Mouse (Mus musculus) lung, postnatal 0 days (tissue): ENCODE results near the gene Gm12185. TPM values are rescaled to one million over a fixed set of nuclear protein-coding genes. Genes with fewer than 3 reads are reported as not detected.
"Not testable (repeated sequence)": the region's sequence is repeated elsewhere in the genome, so short reads cannot be mapped to it uniquely, and the experiment has no call there.

Experiments used
- ATAC-seq: fragments of 200-750 bp; cut with Nextera tagmentation; 2 replicates; pipeline ENCODE4 v1.8.0; 2017; ENCODE audit warnings: moderate library complexity
- DNase-seq: peaks from one replicate; pipeline ENCODE4 v3.0.0-alpha.2; 2016; ENCODE audit warnings: low spot score
- H3K27ac ChIP-seq: fragments of 300-500 bp; sonication (generic); 2 replicates; pipeline ENCODE4 v1.5.1; 2014; ENCODE audit warnings: antibody characterized with exemption, mild to moderate bottlenecking, low read length, mixed read lengths
- H3K27me3 ChIP-seq: fragments of 300-500 bp; sonication (generic); replicated peaks from 2 replicates; pipeline ENCODE4 v1.6.1; 2014; ENCODE audit warnings: low read length, mixed read lengths; ENCODE audit not compliant: insufficient read depth
- H3K36me3 ChIP-seq: fragments of 300-500 bp; sonication (generic); 2 replicates; pipeline ENCODE4 v1.6.1; 2014; ENCODE audit warnings: low read length, mixed read lengths; ENCODE audit not compliant: insufficient read depth
- H3K4me1 ChIP-seq: fragments of 300-500 bp; sonication (generic); 2 replicates; pipeline ENCODE4 v1.6.1; 2014; ENCODE audit warnings: antibody characterized with exemption, low read depth, low read length, mixed read lengths; ENCODE audit not compliant: insufficient read depth
- H3K4me2 ChIP-seq: fragments of 300-500 bp; sonication (generic); replicated peaks from 2 replicates; pipeline ENCODE4 v1.6.1; 2014; ENCODE audit warnings: low read depth, mild to moderate bottlenecking, low read length, moderate library complexity, mixed read lengths
- H3K4me3 ChIP-seq: fragments of 300-500 bp; sonication (generic); 2 replicates; pipeline ENCODE4 v1.5.1; 2014; ENCODE audit warnings: low read depth, low read length
- H3K9ac ChIP-seq: fragments of 300-500 bp; sonication (generic); replicated peaks from 2 replicates; pipeline ENCODE4 v1.6.1; 2014; ENCODE audit warnings: low read depth, mild to moderate bottlenecking
- H3K9me3 ChIP-seq: fragments of 300-500 bp; sonication (generic); 2 replicates; pipeline ENCODE4 v1.6.1; 2016; ENCODE audit warnings: low read length, mixed read lengths
- CTCF ChIP-seq: IDR thresholded peaks from 2 replicates; pipeline ENCODE4 v1.5.1; 2016; ENCODE audit warnings: antibody characterized with exemption, mild to moderate bottlenecking
- EP300 ChIP-seq: IDR thresholded peaks from 2 replicates; pipeline ENCODE4 v1.6.1; 2016; ENCODE audit warnings: antibody characterized with exemption, mild to moderate bottlenecking, control low read depth
- WGBS: fragments of 180-500 bp; shearing (Covaris S2); extraction: QIAGEN DNeasy Blood & Tissue Kit; methylation state at CpG from one replicate; pipeline ENCODE4 v1.1.7; 2014; 5-methylcytosine and 5-hydroxymethylcytosine counted together
- polyA plus RNA-seq: library from polyadenylated mRNA; unstranded; fragments of >200 nt; fragmentation: Nextera tagmentation; extraction: Ambion mirVana; gene quantifications from 2 replicates; pipeline ENCODE4 v1.2.1, GENCODE M21; 2015

The Gm12185 gene
- polyA plus RNA-seq, 1 experiment from 2014 or later, result 0.17 TPM

GRCm38 (mm10) chr11:48900654-48901566 lies 91.1 kb downstream of the Gm12185 start:
- H3K36me3 ChIP-seq, H3K9me3 ChIP-seq, H3K4me3 ChIP-seq, H3K4me1 ChIP-seq, H3K27ac ChIP-seq, H3K4me2 ChIP-seq, ATAC-seq, DNase-seq, H3K27me3 ChIP-seq, H3K9ac ChIP-seq: not testable (repeated sequence)
- peak; percentile 71 for TF ChIP-seq EP300
- 60% methylated on average over 6 of the region's 6 CpGs for WGBS

DNA sequence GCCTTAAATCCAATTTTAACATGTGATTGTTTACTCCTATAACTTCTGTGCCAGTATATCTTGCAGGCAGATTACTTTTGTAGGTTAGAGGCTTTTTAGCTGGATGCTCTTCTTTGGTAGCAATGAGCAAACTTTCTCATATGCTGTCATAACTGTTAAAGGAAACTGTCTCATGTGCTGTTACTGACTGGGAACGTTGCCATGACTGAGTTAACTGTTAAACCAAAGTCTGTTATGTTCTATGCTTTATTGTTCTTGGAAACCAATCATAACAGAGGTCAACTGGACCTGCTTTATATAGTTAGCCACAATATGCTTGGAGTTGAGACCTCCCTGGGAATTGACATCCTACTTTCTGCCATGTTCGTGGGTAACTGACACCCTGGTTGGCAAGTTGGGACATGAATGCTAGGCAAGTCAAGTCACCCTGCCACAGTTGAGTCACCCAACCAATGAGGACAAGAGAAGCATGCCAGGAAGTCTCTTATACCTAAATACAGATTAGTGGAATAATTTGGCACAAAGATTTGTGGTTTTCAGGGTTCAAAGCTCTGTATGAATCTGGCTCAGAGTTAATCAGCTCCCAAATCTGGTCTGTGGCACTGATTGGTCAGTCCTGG lies 93.1 kb downstream of the Gm12185 start:
- H3K9ac ChIP-seq, result no peak overlapping the region
- H3K27me3 ChIP-seq, result no peaks in the 10 kb centered on the region
- peaks cover 5% of the 10 kb centered on the region; the same call in 1 of the 2 replicates for H3K4me1 ChIP-seq
- H3K27ac ChIP-seq, result no peak overlapping the region
- ATAC-seq (no peak), DNase-seq (no peak)
- no peak overlapping the region for H3K4me3 ChIP-seq
- H3K36me3 ChIP-seq, result no peaks in the 10 kb centered on the region
- WGBS, result 71% methylated on average over 2 of the region's 2 CpGs
- no peak for TF ChIP-seq EP300
- no peaks in the 10 kb centered on the region for H3K9me3 ChIP-seq
- no peak overlapping the region for H3K4me2 ChIP-seq

- Histone ChIP-seq H3K4me1 (no peaks in the 10 kb centered on the region), H3K27ac (no peak overlapping the region), H3K9ac (no peak overlapping the region), H3K36me3 (no peaks in the 10 kb centered on the region), H3K4me3 (no peak overlapping the region), H3K4me2 (no peak overlapping the region), H3K27me3 (no peaks in the 10 kb centered on the region), H3K9me3 (no peaks in the 10 kb centered on the region)
- TF ChIP-seq CTCF, result 0 out of 2 replicates have a peak, but pooled peaks have one; percentile 26
- no peak for TF ChIP-seq EP300
- 90% methylated on average over 1 of the region's 1 CpGs for WGBS
- ATAC-seq (no peak), DNase-seq (no peak)
These were observed 115.3 kb downstream of the Gm12185 start for GRCm38 (mm10) chr11:48876680-48877079.

DNA sequence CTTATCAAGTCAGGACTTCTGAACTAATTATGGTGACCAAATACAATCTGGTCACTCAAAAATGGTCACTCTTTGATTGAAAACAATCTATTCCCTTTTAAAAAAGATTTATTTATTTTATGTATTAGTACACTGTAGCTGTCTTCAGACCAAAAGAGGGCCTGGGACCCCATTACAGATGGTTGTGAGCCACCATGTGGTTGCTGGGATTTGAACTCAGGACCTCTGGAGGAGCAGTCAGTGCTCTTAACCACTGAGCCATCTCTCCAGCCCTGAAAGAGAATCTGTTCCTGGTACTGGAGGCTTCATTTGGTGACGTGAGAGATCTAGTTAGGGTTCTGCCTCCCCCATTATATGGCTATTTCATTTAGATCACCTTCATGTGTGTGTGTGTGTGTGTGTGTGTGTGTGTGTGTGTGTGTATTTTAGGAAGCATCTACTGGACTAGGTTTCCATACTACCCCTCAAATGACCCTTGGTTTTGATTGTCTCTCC lies 116.6 kb downstream of the Gm12185 start:
- DNase-seq, H3K9ac ChIP-seq, H3K9me3 ChIP-seq, H3K27me3 ChIP-seq, H3K4me2 ChIP-seq, H3K36me3 ChIP-seq, H3K27ac ChIP-seq, ATAC-seq, H3K4me1 ChIP-seq, H3K4me3 ChIP-seq: not testable (repeated sequence)
- WGBS, result 88% methylated on average over 1 of the region's 1 CpGs

- no peak for ATAC-seq
- Histone ChIP-seq H3K36me3 (no peaks in the 10 kb centered on the region), H3K4me1 (peaks cover 9% of the 10 kb centered on the region; the same call in 1 of the 2 replicates), H3K4me2 (no peak overlapping the region), H3K4me3 (no peak overlapping the region), H3K9ac (no peak overlapping the region), H3K27me3 (no peaks in the 10 kb centered on the region), H3K27ac (no peak overlapping the region), H3K9me3 (no peaks in the 10 kb centered on the region)
- peak; percentile 88 for DNase-seq
- WGBS, result 0% methylated on average over 4 of the region's 4 CpGs
- TF ChIP-seq CTCF (peak; percentile 81), EP300 (no peak)
These were observed 117.6 kb downstream of the Gm12185 start for GRCm38 (mm10) chr11:48874465-48874864.

DNA sequence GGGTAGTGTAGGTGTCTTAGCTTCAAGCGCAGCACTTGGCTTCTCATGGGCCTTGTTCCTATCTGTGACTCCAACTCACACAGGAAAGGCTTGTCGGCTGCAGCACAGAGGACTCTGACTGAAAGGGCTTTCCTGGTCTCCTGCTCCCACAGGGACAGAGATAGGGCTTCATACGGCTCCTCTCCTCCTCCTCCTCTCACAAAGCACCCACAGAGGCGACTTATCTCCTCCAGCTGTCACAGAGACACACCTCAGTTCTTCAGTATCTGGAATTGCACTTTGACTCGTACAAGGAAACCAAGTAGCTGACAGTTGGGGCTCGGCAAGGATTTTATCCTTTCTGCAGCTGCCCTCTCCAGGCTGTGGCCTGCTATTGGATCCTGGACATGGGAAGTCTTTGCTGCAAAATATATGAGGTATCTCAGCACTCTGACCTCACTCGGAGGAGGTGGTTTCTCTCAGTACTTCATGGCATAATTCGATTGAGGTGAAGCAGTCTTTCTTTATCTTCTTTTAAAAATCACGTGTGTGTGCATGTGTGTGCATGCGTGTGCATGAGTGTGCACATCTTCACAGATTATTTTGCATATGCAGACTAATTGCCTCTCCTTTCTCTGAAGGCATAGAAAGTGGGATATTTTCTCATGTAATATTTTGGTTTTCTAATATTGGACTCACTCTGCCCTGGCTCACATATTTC lies 118.3 kb downstream of the Gm12185 start:
- no peak for TF ChIP-seq CTCF
- no peak for TF ChIP-seq EP300
- H3K9me3 ChIP-seq, result no peaks in the 10 kb centered on the region
- no peak overlapping the region for H3K4me3 ChIP-seq
- WGBS, result 54% methylated on average over 10 of the region's 10 CpGs
- H3K4me1 ChIP-seq, result peaks cover 14% of the 10 kb centered on the region; the same call in 1 of the 2 replicates
- DNase-seq, result no peak
- no peaks in the 10 kb centered on the region for H3K27me3 ChIP-seq
- ATAC-seq, result no peak
- no peaks in the 10 kb centered on the region for H3K36me3 ChIP-seq
- no peak overlapping the region for H3K27ac ChIP-seq
- no peak overlapping the region for H3K4me2 ChIP-seq
- no peak overlapping the region for H3K9ac ChIP-seq
